Mouse (Mus musculus) stomach, postnatal 0 days (tissue): Measurements from ENCODE around the gene Ybx2.

Experiments used
- CTCF ChIP-seq: IDR thresholded peaks from 2 replicates; pipeline ENCODE4 v1.5.1; 2016; ENCODE audit warnings: antibody characterized with exemption, low read depth, mild to moderate bottlenecking, moderate library complexity
- EP300 ChIP-seq: optimal IDR thresholded peaks from 2 replicates; pipeline ENCODE3; 2016; ENCODE audit warnings: antibody characterized with exemption

DNA sequence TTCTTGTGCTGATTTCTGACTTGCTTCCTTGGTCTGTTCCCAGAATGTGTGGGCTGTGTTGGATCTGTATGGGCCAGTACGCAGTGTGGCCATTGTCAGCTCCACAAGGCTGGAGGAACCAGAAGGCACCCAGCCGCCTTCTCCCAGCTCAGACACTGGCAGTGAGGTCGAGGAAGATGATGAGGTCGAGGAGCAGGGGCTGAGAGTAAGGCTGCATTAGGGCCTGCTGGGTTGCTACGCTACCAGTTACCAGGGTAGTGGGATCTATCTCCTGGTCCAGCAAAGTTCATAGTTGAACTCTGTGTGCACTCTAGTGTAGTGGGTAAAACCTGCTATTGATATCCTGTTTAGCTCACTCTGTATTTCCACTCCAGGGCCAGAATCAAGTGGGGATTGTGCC is 26.4 kb upstream of the Ybx2 start:
- no peak for TF ChIP-seq EP300
- TF ChIP-seq CTCF: no peak
